Mouse (Mus musculus) forebrain, embryonic 12.5 days (tissue): ENCODE data around the gene Tsc22d3. TPM values are rescaled to one million over a fixed set of nuclear protein-coding genes. Genes with fewer than 3 reads are reported as not detected.
A peak's percentile ranks its signal among the peaks of the same experiment; 100 is the strongest.

Experiments
- ATAC-seq: fragments of 200-750 bp; cut with Nextera tagmentation; 2 replicates; pipeline ENCODE4 v1.8.0; 2017; ENCODE audit warnings: moderate TSS enrichment; ENCODE audit not compliant: low FRiP score
- H3K27ac ChIP-seq: fragments of 300-500 bp; sonication (generic); 2 replicates; pipeline ENCODE4 v1.5.1; 2016; ENCODE audit warnings: mild to moderate bottlenecking
- H3K27me3 ChIP-seq: fragments of 300-500 bp; sonication (generic); 2 replicates; pipeline ENCODE4 v1.6.1; 2016; ENCODE audit warnings: mild to moderate bottlenecking
- H3K36me3 ChIP-seq: fragments of 300-500 bp; sonication (generic); replicated peaks from 2 replicates; pipeline ENCODE4 v1.6.1; 2016; ENCODE audit warnings: mild to moderate bottlenecking
- H3K4me1 ChIP-seq: fragments of 300-500 bp; sonication (generic); 2 replicates; pipeline ENCODE4 v1.6.1; 2016
- H3K4me2 ChIP-seq: fragments of 300-500 bp; sonication (generic); 2 replicates; pipeline ENCODE4 v1.6.1; 2016; ENCODE audit warnings: mild to moderate bottlenecking, moderate library complexity
- H3K4me3 ChIP-seq: fragments of 300-500 bp; sonication (generic); replicated peaks from 2 replicates; pipeline ENCODE4 v1.5.1; 2016; ENCODE audit warnings: mild to moderate bottlenecking
- H3K9ac ChIP-seq: fragments of 300-500 bp; sonication (generic); 2 replicates; pipeline ENCODE4 v1.6.1; 2016; ENCODE audit warnings: mild to moderate bottlenecking
- H3K9me3 ChIP-seq: fragments of 300-500 bp; sonication (generic); 2 replicates; pipeline ENCODE4 v1.6.1; 2016
- WGBS: fragments of 180-500 bp; shearing (Covaris S2); methylation state at CpG from one replicate; pipeline ENCODE4 v1.1.7; 2016; 5-methylcytosine and 5-hydroxymethylcytosine counted together
- polyA plus RNA-seq: library from polyadenylated mRNA; unstranded; fragments of >200 nt; fragmentation: Nextera tagmentation; extraction: Ambion mirVana; gene quantifications from 2 replicates; pipeline ENCODE4 v1.2.1, GENCODE M21; 2016

Gene Tsc22d3
- 93.7 and 95.0 TPM in 2 replicates for polyA plus RNA-seq

DNA sequence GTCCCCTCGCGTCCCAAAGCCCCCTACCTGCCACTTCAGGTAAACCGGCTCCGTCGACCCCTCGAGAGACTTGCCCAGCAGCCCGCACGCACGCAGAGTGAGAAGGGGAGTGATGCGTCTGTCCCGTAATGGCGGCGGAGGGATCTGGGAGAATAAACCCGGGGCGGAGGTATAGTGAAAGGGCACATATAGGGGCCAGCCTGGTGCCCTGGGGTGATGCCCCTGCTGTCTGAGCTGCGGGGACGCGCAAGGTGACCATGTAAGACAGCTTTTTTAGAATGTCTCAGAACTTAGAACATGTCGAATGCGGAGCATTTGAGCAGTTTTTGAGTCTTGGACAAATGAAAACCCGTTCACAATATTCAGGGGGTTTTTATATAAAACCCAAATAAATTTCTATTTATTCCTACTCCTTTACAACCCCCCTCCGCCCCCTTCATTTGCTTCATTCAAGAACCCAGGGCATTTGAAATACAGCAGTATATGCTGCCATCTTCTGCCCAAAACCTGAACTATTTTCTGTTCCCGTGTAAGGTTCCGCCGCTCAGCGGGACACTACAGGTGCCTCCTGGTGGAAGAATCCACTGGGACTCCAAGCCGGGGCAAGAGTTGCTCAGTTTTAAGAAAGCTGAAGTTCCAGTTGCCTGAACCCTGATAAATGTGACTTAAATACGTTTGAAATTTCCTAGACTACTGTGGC is at the start of gene Tsc22d3:
Gene Tsc22d3, minus strand, starts transcription at position 250 of the 700 bp plus-strand sequence.
- peak within 1 kb of the TSS; percentile 52 for H3K4me3 ChIP-seq
- H3K4me1 ChIP-seq, result 0 out of 2 replicates have a peak, but pooled peaks cover 4% of the 10 kb centered on the region
- no peak within 1 kb of the TSS for H3K27ac ChIP-seq
- H3K27me3 ChIP-seq, result peaks cover 78% of the 10 kb centered on the region
- ATAC-seq, result no peak
- peak within 1 kb of the TSS; percentile 74 for H3K4me2 ChIP-seq
- no peaks in the 10 kb centered on the region for H3K36me3 ChIP-seq
- 27% methylated on average over 28 of the region's 28 CpGs for WGBS
- no peak within 1 kb of the TSS for H3K9ac ChIP-seq
- H3K9me3 ChIP-seq, result no peaks in the 10 kb centered on the region

DNA sequence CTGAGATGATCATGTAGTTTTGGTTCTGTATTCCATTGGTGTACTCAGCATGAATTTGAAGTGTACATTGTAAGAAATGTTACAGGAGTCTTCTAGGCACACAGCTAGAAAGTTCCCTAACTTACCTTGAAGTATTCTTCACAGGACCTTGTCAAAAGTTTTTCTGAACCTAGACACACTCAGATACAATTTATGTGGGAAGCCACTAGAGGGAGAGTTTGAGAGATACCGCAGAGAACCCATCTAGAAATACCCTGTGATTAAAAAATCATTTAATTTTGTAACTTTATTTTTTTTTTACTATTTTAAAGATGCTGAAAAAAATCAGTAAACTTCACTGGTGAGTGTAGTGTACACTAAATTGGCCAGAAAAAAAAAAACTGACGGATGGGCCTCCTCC is 39.1 kb upstream of the Tsc22d3 start:
- no peak overlapping the region for H3K4me2 ChIP-seq
- H3K4me3 ChIP-seq, result no peak overlapping the region
- H3K9ac ChIP-seq, result no peak overlapping the region
- H3K27me3 ChIP-seq, result peaks cover 20% of the 10 kb centered on the region; the same call in 1 of the 2 replicates
- no peaks in the 10 kb centered on the region for H3K4me1 ChIP-seq
- no peak overlapping the region for H3K27ac ChIP-seq
- ATAC-seq, result no peak
- H3K9me3 ChIP-seq, result no peaks in the 10 kb centered on the region
- 55% methylated on average over 2 of the region's 2 CpGs for WGBS
- no peaks in the 10 kb centered on the region for H3K36me3 ChIP-seq

GRCm38 (mm10) chrX:140638028-140638427 is 37.6 kb upstream of the Tsc22d3 start:
- WGBS, result 75% methylated on average over 5 of the region's 5 CpGs
- H3K4me1 ChIP-seq, result no peaks in the 10 kb centered on the region
- H3K9ac ChIP-seq, result no peak overlapping the region
- H3K4me2 ChIP-seq, result no peak overlapping the region
- no peak overlapping the region for H3K4me3 ChIP-seq
- H3K27ac ChIP-seq, result no peak overlapping the region
- H3K9me3 ChIP-seq, result no peaks in the 10 kb centered on the region
- peaks cover 19% of the 10 kb centered on the region; the same call in 1 of the 2 replicates for H3K27me3 ChIP-seq
- no peak for ATAC-seq
- no peaks in the 10 kb centered on the region for H3K36me3 ChIP-seq

GRCm38 (mm10) chrX:140624875-140625594 is 24.6 kb upstream of the Tsc22d3 start:
- no peaks in the 10 kb centered on the region for H3K36me3 ChIP-seq
- no peak overlapping the region for H3K9ac ChIP-seq
- peaks cover 29% of the 10 kb centered on the region for H3K27me3 ChIP-seq
- H3K4me3 ChIP-seq, result no peak overlapping the region
- no peak for ATAC-seq
- no peaks in the 10 kb centered on the region for H3K4me1 ChIP-seq
- H3K9me3 ChIP-seq, result no peaks in the 10 kb centered on the region
- WGBS, result 75% methylated on average over 12 of the region's 12 CpGs
- no peak overlapping the region for H3K27ac ChIP-seq
- H3K4me2 ChIP-seq, result no peak overlapping the region

GRCm38 (mm10) chrX:140609938-140610337 is 9.5 kb upstream of the Tsc22d3 start:
- Histone ChIP-seq H3K27ac (no peak overlapping the region), H3K36me3 (no peaks in the 10 kb centered on the region), H3K9ac (no peak overlapping the region), H3K4me1 (no peaks in the 10 kb centered on the region), H3K4me2 (no peak overlapping the region), H3K4me3 (no peak overlapping the region), H3K9me3 (no peaks in the 10 kb centered on the region), H3K27me3 (peaks cover 33% of the 10 kb centered on the region)
- WGBS, result 86% methylated on average over 4 of the region's 4 CpGs
- no peak for ATAC-seq

DNA sequence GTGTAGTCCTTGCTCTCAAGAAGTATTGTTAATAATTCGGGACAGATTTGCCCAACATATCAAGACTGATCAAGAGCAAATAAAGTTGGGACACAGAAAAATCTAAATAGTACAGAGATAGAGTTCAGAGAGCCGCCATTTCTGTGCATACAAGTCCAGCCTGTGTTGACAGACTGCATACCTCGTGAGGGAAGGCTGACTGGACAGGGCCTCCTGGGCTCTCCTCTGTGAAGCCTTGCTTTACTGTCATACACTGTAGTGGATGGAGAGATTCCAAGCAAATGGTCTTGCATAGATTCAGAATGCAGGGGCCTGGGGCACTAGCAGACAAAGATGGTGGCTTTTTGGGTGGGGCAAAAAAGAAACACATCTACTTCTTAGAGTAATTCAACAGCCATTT is 1.4 kb upstream of the Tsc22d3 start:
- 76% methylated on average over 3 of the region's 3 CpGs for WGBS
- no peaks in the 10 kb centered on the region for H3K36me3 ChIP-seq
- ATAC-seq, result no peak
- no peak overlapping the region for H3K4me2 ChIP-seq
- H3K4me3 ChIP-seq, result no peak overlapping the region
- H3K27ac ChIP-seq, result no peak overlapping the region
- peaks cover 69% of the 10 kb centered on the region for H3K27me3 ChIP-seq
- H3K9me3 ChIP-seq, result no peaks in the 10 kb centered on the region
- H3K4me1 ChIP-seq, result 0 out of 2 replicates have a peak, but pooled peaks cover 4% of the 10 kb centered on the region
- H3K9ac ChIP-seq, result no peak overlapping the region

- Histone ChIP-seq H3K4me2 (no peak overlapping the region), H3K4me3 (no peak overlapping the region), H3K27ac (no peak overlapping the region), H3K36me3 (no peaks in the 10 kb centered on the region), H3K9me3 (no peaks in the 10 kb centered on the region), H3K27me3 (peaks cover 75% of the 10 kb centered on the region), H3K4me1 (0 out of 2 replicates have a peak, but pooled peaks cover 4% of the 10 kb centered on the region), H3K9ac (no peak overlapping the region)
- WGBS, result 69% methylated on average over 4 of the region's 4 CpGs
- no peak for ATAC-seq
These were observed 852 bp upstream of the Tsc22d3 start for GRCm38 (mm10) chrX:140601311-140601710.

DNA sequence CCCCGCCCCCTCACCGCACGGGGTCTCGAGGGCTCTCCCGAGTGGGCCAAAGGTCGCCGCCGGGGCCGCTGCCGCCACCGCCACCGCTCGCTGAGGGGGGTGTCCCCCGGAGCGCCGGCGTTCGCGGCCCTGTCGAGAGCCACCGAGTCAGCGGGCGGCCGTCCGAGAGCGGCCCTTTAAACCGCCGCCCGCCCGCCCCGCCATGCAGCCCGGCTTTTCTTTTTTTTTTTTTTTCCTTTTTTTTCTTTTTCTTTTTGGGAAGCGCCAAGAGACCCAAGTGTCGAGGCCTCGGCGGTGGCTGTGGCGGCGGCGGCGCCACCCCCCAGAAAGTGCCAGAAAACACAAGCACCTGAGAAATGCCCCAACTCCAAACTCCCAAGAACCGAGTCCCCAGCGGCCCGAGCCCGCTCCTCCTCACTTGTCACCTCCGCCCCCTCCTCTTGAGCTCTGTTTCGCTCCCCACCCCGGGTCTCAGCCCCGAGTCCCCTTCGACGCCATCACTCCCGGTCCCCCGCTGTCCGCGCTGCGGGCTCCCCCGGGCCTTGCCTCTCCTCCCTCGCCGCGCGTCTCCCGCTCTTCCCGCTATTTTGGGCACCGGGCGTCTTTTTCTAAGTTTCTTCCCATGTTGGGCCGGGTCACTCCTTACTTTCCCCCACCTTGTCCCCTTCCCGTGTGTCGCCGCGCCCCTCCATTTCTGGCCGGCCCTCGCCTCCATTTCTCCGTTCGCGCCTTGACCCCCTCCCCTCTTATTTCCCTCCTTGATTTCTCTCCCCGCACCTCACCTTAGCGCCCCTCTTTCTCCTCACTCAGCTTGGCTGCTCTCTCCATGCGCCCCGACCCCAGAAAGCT is 674 bp downstream of the Tsc22d3 start:
- peak overlapping the region; percentile 52 for H3K4me3 ChIP-seq
- peaks cover 81% of the 10 kb centered on the region for H3K27me3 ChIP-seq
- no peak overlapping the region for H3K9ac ChIP-seq
- 0 out of 2 replicates have a peak, but pooled peaks cover 4% of the 10 kb centered on the region for H3K4me1 ChIP-seq
- no peaks in the 10 kb centered on the region for H3K9me3 ChIP-seq
- H3K36me3 ChIP-seq, result no peaks in the 10 kb centered on the region
- WGBS, result 18% methylated on average over 72 of the region's 78 CpGs
- no peak overlapping the region for H3K27ac ChIP-seq
- peak overlapping the region; percentile 74 for H3K4me2 ChIP-seq
- no peak for ATAC-seq

GRCm38 (mm10) chrX:140598850-140599560 is 1.5 kb downstream of the Tsc22d3 start:
- Histone ChIP-seq H3K4me2 (peak overlapping the region; percentile 74), H3K9ac (peak overlapping the region; percentile 51), H3K27me3 (peaks cover 78% of the 10 kb centered on the region), H3K27ac (no peak overlapping the region), H3K9me3 (no peaks in the 10 kb centered on the region), H3K4me3 (peak overlapping the region; percentile 52), H3K4me1 (0 out of 2 replicates have a peak, but pooled peaks cover 4% of the 10 kb centered on the region), H3K36me3 (no peaks in the 10 kb centered on the region)
- peak; percentile 83 for ATAC-seq
- WGBS, result 25% methylated on average over 31 of the region's 109 CpGs

DNA sequence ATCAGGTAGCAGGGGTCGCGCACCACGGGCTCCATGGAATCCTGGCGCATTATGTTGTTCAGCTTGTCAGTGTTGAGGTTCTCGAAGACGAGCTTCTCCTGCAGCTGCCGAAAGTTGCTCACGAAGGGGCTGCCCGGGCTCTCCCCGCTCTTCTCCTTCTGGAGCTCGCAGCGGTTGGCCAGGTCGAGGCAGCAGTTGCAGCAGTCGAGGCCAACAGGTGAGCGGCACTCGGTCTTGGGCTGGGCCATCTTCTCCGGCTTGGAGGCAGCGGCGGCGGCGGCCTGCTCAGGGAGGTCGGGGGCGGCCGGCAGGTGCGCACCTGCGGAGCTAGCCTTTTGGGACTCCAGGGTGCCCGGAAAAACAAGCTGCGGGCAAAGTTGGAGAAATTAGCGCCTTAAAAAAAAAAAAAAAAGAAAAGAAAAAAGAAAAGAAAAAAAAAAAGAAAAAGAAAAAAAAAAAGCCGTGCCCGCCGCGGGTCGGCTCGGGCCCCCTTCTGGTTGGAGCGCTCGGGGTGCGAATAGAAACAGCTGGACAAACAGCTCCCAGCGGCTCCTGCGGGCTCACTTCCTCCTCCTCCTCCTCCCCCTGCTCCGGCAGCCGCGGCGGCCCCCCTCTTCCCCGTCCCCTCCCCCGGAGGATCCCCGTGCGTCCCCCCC is 2.1 kb downstream of the Tsc22d3 start:
- no peaks in the 10 kb centered on the region for H3K36me3 ChIP-seq
- peak overlapping the region; percentile 51 for H3K9ac ChIP-seq
- H3K9me3 ChIP-seq, result no peaks in the 10 kb centered on the region
- 0 out of 2 replicates have a peak, but pooled peaks cover 4% of the 10 kb centered on the region for H3K4me1 ChIP-seq
- peak overlapping the region; percentile 74 for H3K4me2 ChIP-seq
- H3K27ac ChIP-seq, result no peak overlapping the region
- peak; percentile 47; the same call in 1 of the 2 replicates for ATAC-seq
- peaks cover 75% of the 10 kb centered on the region for H3K27me3 ChIP-seq
- WGBS, result 33% methylated on average over 30 of the region's 48 CpGs
- H3K4me3 ChIP-seq, result peak overlapping the region; percentile 52

DNA sequence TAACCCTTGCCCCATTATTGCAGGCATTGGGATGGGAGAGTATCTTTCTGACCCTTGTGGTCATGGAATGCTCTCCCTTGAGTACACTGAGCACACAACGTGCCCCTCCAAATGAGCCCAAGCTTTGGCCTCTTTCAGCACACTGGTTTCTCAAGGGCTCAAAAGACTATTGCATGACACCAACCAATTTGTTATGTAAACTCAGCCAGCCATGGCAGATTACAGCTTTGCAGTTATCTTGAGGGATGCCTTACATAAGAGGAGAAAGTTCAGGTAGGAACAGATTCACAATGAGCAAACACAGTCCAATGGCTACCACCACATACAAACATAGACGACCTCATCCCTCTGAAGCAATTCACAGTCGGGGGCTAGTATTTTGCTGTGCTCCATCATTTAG is 9.3 kb downstream of the Tsc22d3 start:
- Histone ChIP-seq H3K4me2 (no peak overlapping the region), H3K27me3 (peaks cover 61% of the 10 kb centered on the region), H3K36me3 (no peaks in the 10 kb centered on the region), H3K9ac (no peak overlapping the region), H3K27ac (no peak overlapping the region), H3K9me3 (no peaks in the 10 kb centered on the region), H3K4me3 (no peak overlapping the region), H3K4me1 (no peaks in the 10 kb centered on the region)
- ATAC-seq, result no peak
- 79% methylated on average over 3 of the region's 3 CpGs for WGBS
